Mouse (Mus musculus) cerebellum, adult 2 months (tissue): ENCODE measurements at regions not wholly inside any gene's neighbourhood (a gene's known extent, or its start where the extent isn't known, plus 50 kb on each side); places are given as distances from the start of the nearest gene placed in this dataset.
A peak's percentile ranks its signal among the peaks of the same experiment; 100 is the strongest.

Experiments used
- DNase-seq, 2 experiments: peaks; one replicate each; pipeline ENCODE4 v3.0.0; 2021
- H3K27ac ChIP-seq: fragments of 200-500 bp; 2 replicates; pipeline ENCODE4 v1.5.1; 2012; ENCODE audit warnings: low read length, control low read depth, inconsistent platforms; ENCODE audit not compliant: insufficient read depth
- H3K27me3 ChIP-seq: fragments of 200-500 bp; 2 replicates; pipeline ENCODE4 v1.6.1; 2012; ENCODE audit warnings: inconsistent platforms, mild to moderate bottlenecking, low read length, moderate library complexity; ENCODE audit not compliant: control insufficient read depth, insufficient read depth
- H3K4me1 ChIP-seq: fragments of 200-500 bp; 2 replicates; pipeline ENCODE4 v1.6.1; 2011; ENCODE audit warnings: low read length; ENCODE audit not compliant: control insufficient read depth, insufficient read depth
- H3K4me3 ChIP-seq: fragments of 200-500 bp; replicated peaks from 2 replicates; pipeline ENCODE3; 2011; ENCODE audit warnings: mild to moderate bottlenecking, low read depth, low read length, control low read depth; ENCODE audit not compliant: insufficient read depth
- CTCF ChIP-seq: fragments of 200-500 bp; IDR thresholded peaks from 2 replicates; pipeline ENCODE4 v1.5.1; 2011; ENCODE audit warnings: low read depth, mild to moderate bottlenecking, control low read depth, low read length, moderate library complexity, borderline replicate concordance; ENCODE audit not compliant: insufficient read depth
- POLR2A ChIP-seq: fragments of 200-500 bp; IDR thresholded peaks from 2 replicates; pipeline ENCODE4 v1.6.1; 2011; ENCODE audit warnings: low read length, control low read depth, borderline replicate concordance; ENCODE audit not compliant: insufficient read depth
- WGBS: fragments of 180-500 bp; shearing (Covaris S2); methylation state at CpG from one replicate; pipeline ENCODE4 v1.1.7; 2018; 5-methylcytosine and 5-hydroxymethylcytosine counted together

DNA sequence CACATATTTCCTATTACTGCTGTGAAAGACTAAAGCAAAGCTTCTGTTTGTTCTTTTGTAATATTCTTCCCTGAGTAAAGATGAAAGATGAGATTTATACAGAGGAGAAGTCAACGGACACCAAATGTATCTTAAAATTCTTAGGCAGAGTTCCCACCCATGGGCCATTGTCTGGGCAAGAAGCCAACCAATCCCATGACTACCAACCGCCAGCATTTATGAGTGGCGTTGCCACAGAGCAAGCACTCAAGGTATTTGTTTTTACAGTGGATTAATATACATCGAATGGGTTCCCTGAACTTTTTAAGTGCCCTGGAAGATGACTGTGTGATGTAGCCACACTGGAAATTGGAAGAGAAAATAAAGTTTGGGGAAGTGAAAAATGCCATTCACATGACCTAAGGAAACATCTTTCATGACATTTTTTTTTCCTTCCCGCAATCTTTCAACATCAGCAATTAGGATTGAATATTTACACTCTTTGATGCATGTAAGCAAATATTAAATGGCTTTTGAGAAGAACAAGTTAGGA lies 525.1 kb downstream of the Ofcc1 start:
- 56% methylated on average over 5 of the region's 5 CpGs for WGBS
- no peaks in the 10 kb centered on the region for H3K4me1 ChIP-seq
- no peak overlapping the region for H3K27ac ChIP-seq
- DNase-seq, result no peak
- H3K27me3 ChIP-seq, result no peaks in the 10 kb centered on the region
- H3K4me3 ChIP-seq, result no peak overlapping the region
- TF ChIP-seq CTCF (no peak), POLR2A (no peak)

DNA sequence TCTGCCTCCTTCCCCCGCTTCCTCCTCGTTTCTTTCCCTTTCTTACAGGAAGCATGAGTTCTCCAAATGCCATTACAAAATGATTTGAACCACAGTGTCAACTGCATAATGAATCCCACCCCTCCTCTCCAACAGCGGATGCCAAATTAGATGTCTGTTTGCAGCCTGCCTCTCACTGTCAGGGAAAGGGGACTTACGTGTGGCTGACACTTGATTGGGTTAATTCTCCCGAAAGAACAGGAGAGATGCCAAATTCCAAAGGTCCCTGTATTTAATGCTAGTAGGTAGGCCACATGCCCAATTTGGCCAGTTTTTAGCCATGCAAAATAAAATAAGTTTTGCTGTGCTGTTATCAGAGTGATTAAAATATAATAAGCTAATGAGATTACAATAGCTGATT lies 525.9 kb downstream of the Ofcc1 start:
- no peak overlapping the region for H3K4me3 ChIP-seq
- no peaks in the 10 kb centered on the region for H3K27me3 ChIP-seq
- peak in 1 of 2 experiments; percentile 11 for DNase-seq
- H3K4me1 ChIP-seq, result no peaks in the 10 kb centered on the region
- no peak overlapping the region for H3K27ac ChIP-seq
- no peak for TF ChIP-seq CTCF
- TF ChIP-seq POLR2A, result no peak
- WGBS, result 20% methylated on average over 5 of the region's 5 CpGs

DNA sequence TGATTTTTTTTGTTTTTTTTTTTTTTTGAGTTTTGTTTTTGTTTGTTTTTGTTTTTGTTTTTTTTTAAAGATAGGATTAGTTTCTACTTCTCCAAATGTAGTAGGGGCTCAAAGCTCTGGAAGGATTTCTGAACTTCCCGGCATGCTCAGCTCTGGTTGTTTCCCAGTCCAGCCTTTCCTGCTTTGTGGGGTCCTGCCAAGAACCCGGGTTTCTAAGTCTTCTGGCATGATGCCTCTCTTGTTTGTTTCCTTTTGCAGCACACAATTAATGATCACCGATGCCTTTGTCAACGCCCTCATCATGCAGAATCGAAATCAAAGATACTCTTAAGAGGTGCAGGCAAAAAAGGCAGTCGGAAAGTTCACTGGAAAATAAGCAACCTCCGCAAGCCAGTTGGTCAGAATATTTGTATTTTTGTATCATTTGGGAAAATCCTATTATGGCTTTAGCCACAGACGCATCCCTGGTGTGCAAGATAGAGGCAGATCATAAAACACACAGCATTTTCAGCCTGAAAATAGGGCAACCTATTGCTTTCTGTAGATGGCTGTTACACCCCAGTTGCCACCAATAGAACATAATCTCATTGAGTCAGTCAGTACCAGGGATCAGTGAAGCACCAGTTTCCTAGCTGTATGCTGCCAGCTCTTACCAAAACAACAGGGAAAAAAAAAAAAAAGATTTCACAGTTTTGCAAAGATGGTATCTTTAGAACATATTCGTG lies 526.6 kb downstream of the Ofcc1 start:
- TF ChIP-seq POLR2A (no peak), CTCF (no peak)
- 20% methylated on average over 9 of the region's 9 CpGs for WGBS
- peak; percentile 14 to 22 for DNase-seq
- no peaks in the 10 kb centered on the region for H3K4me1 ChIP-seq
- no peaks in the 10 kb centered on the region for H3K27me3 ChIP-seq
- H3K27ac ChIP-seq, result no peak overlapping the region
- H3K4me3 ChIP-seq, result no peak overlapping the region

DNA sequence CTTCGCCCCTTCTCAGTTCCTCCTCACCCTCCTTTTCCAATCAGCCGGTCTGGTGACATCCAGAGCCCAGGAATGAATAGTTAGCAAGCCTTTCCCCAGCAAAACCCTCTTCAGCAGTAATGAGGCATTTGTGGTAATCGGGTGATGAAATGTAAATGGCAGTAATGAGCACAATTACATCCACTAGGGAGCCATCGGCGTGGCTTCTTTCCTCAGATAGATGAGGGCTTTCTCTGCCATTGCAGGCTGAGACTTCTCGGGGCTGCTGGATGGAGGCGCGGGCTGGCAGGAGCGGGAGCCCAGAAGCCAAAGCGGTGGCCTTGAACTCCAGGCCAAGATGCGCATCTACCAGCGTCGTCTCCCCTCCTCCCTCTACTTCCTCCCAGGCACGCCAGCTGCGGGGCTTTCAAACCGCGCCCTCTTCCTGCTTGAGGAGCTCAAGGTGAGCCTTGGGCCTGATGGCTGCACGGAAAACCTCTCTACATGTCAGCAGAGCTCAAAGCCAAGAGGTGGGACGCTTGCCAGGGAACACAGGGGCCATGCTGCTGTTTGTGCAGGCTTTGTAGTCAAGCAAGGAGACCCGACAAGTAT lies 537.2 kb downstream of the Ofcc1 start:
- TF ChIP-seq CTCF (no peak), POLR2A (no peak)
- 10% methylated on average over 20 of the region's 20 CpGs for WGBS
- Histone ChIP-seq H3K27me3 (no peaks in the 10 kb centered on the region), H3K4me1 (no peaks in the 10 kb centered on the region), H3K4me3 (peak overlapping the region; percentile 38), H3K27ac (no peak overlapping the region)
- DNase-seq, result peak; percentile 30 to 46

DNA sequence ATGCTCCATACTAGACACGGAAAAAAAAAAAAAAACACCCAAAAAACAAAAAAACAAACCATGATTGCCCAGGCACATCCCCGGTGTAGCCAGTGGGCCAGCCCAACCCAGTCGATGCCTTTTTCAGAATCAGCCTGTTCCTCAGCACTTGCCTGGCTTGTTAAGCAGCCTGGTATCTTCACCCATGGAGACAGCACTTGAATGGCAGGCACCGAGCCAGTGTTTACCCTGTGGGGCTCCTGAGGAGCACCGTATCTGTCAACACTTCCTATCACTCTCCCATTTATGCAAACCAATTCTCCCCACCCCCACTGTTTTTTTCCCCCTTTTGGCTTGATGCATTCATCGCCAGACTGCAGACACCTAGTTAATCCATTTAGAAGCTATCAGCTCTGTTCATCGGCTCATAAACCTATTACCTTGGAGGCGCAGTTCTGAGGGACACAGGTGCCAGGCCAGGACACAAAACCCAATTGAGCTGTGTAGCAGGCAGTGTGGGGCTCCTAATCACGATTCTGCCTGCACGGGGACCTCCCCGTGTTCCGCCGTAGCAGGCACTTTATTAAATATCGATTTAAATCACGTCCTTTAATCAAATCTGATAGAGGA lies 537.8 kb downstream of the Ofcc1 start:
- WGBS, result 19% methylated on average over 15 of the region's 15 CpGs
- Histone ChIP-seq H3K4me3 (peak overlapping the region; percentile 38), H3K4me1 (no peaks in the 10 kb centered on the region), H3K27me3 (no peaks in the 10 kb centered on the region), H3K27ac (no peak overlapping the region)
- TF ChIP-seq POLR2A, result no peak
- TF ChIP-seq CTCF, result no peak
- DNase-seq, result peak; percentile 48 to 50

DNA sequence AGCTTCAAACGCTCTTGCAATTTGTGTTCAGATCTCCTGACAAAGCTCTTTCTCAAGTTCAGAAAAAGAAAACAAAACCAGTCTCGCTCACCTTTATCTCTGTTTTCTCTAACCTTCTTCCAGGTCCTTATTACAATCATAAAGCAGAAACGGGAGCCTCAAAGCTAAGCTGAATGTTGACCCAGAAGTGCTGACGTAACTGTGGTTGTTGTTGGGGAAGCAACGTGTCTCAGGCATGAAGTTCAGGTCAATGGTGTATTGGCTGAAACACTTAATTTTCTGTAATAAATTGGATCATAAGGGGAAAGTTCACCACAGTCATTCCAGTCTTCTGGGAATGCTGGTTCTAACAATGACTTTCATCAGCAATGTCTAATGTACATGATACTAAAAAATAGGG lies 586.7 kb downstream of the Ofcc1 start:
- no peaks in the 10 kb centered on the region for H3K27me3 ChIP-seq
- H3K4me1 ChIP-seq, result no peaks in the 10 kb centered on the region
- H3K4me3 ChIP-seq, result no peak overlapping the region
- no peak overlapping the region for H3K27ac ChIP-seq
- no peak for TF ChIP-seq POLR2A
- DNase-seq, result no peak
- 67% methylated on average over 5 of the region's 5 CpGs for WGBS

DNA sequence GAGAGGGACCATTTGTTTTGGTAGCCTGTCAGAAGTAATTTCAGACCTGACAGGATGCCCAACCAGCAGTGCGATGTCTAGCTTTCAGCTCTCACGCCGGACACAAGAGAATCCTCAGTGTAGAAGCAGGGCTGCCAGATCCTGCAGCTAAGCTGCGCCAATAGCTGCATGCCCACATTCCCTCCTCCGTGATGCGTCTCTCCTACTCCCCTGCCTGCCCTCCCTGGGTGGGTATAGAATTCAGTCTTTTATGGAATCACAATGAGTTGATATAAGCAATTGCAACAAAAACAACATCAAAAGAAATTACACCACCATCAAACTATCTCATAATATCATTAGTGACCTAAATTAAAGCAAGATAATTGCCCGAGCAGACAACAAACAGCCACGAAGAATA lies 587.1 kb downstream of the Ofcc1 start:
- peak overlapping the region; percentile 22 for H3K4me3 ChIP-seq
- 19% methylated on average over 8 of the region's 8 CpGs for WGBS
- TF ChIP-seq CTCF (no peak), POLR2A (no peak)
- H3K27ac ChIP-seq, result no peak overlapping the region
- DNase-seq, result peak; percentile 12 to 14
- no peaks in the 10 kb centered on the region for H3K27me3 ChIP-seq
- no peaks in the 10 kb centered on the region for H3K4me1 ChIP-seq

DNA sequence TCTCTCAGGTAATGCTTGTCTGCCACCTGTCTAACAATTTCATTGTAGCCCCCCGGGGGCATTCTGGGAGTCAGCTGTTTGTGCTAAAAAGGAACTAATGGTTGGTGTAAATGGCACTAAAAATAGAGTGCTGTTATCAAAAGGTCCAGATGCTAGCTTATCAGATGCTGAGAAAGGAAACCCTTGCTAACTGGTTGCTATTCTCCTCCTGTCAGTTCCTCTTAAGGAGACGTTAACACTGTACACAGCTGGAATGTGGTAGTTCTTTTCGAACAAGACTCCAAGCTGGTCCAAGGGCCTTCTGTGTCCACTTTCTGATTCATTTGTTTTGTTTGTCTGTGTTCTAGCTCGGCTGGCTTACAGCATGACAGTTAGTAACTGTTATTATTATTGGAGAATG lies 592.0 kb downstream of the Ofcc1 start:
- no peak for TF ChIP-seq CTCF
- TF ChIP-seq POLR2A, result no peak
- 68% methylated on average over 4 of the region's 4 CpGs for WGBS
- DNase-seq, result no peak
- Histone ChIP-seq H3K4me1 (no peaks in the 10 kb centered on the region), H3K4me3 (no peak overlapping the region), H3K27ac (no peak overlapping the region), H3K27me3 (no peaks in the 10 kb centered on the region)

DNA sequence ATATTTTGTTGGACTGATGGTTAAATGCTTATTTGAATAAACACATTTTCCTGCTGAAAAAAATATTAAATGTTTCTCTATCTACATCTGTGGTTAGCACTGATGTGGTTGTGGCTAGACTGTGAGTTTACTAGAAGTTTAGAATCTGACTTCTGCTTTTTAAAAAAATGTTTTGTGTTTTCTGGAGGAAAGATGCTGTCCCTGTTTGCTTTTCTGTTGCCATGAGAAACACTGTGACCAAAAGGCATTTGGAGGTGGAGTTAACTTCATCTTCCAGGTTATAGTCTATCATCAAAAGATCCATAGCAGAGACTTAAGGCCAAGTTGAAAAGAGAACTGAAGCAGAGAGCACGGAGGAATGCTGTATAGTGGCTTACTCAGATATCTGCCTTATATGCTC lies 594.4 kb downstream of the Ofcc1 start:
- TF ChIP-seq POLR2A (no peak), CTCF (no peak)
- DNase-seq, result no peak
- H3K4me1 ChIP-seq, result no peaks in the 10 kb centered on the region
- no peak overlapping the region for H3K27ac ChIP-seq
- no peaks in the 10 kb centered on the region for H3K27me3 ChIP-seq
- 95% methylated on average over 1 of the region's 1 CpGs for WGBS
- H3K4me3 ChIP-seq, result no peak overlapping the region
